ENCODE assay signal across 9 mouse cellular contexts in genomic region chr9:41766533-41766920, GRCm38 (mm10).
DNase-seq lines count a peak whose midpoint lies in the region; ATAC-seq and TF ChIP-seq lines count a peak whose summit lies in the region.
"Had no signal": no experiment of that assay in that cellular context is flagged by ENCODE, and none has a peak within 500 bp of the region (broad histone marks: within the 10 kb centered on the region; RNA-seq: fewer than 3 reads in every experiment).

No protein-coding gene starts in this region.

- no peak for TF ChIP-seq POLR2A in limb, embryonic 14.5 days (IDR thresholded peaks at IDR 0.05; ENCODE audit: borderline replicate concordance, extremely low read depth, insufficient read depth, insufficient read length)

- peak; percentile 59 for DNase-seq in liver
- no peak for DNase-seq in liver, embryonic 11.5 days (ENCODE audit: low spot score)
- DNase-seq in embryonic facial prominence, embryonic 14.5 days (ENCODE audit: low spot score), result peak; percentile 96
- peak; percentile 74 to 80 for DNase-seq in heart, adult 18-20 months
- peak; percentile 96 for DNase-seq in limb, embryonic 14.5 days (ENCODE audit: low spot score)
- DNase-seq in ovary, postnatal 10 days (ENCODE audit: low spot score), result peak; percentile 3

- no peak overlapping the region for H3K4me3 ChIP-seq in liver, embryonic 11.5 days (ENCODE audit: low read depth, low read length)
- H3K4me3 ChIP-seq in embryonic facial prominence, embryonic 14.5 days (ENCODE audit: low read depth, low read length), result no peak overlapping the region
- no peak overlapping the region for H3K4me3 ChIP-seq in intestine, embryonic 16.5 days (ENCODE audit: low read length)
- H3K4me3 ChIP-seq in limb, embryonic 14.5 days (replicated peaks; ENCODE audit: low read length), result no peak overlapping the region

- no peak for ATAC-seq in liver, embryonic 11.5 days (replicated peaks; ENCODE audit: low FRiP score)
- peak; percentile 95 for ATAC-seq in embryonic facial prominence, embryonic 14.5 days (ENCODE audit: low read depth)
- ATAC-seq in intestine, embryonic 16.5 days, result peak; percentile 65
- ATAC-seq in limb, embryonic 14.5 days (ENCODE audit: low FRiP score, low read depth), result peak; percentile 94
- ATAC-seq in megakaryocyte, adult 5-6 weeks (ENCODE audit: poor library complexity, severe bottlenecking), result no peak

- H3K27me3 ChIP-seq in liver, embryonic 11.5 days (replicated peaks; ENCODE audit: control insufficient read depth, insufficient read depth, low read length), result no peaks in the 10 kb centered on the region
- H3K27me3 ChIP-seq in embryonic facial prominence, embryonic 14.5 days (replicated peaks; ENCODE audit: control insufficient read depth, insufficient read depth, low read length), result no peaks in the 10 kb centered on the region
- H3K27me3 ChIP-seq in intestine, embryonic 16.5 days (replicated peaks; ENCODE audit: control insufficient read depth, insufficient read depth, low read length), result no peaks in the 10 kb centered on the region
- H3K27me3 ChIP-seq in limb, embryonic 14.5 days (ENCODE audit: control insufficient read depth, insufficient read depth, low read length), result no peaks in the 10 kb centered on the region
- H3K27me3 ChIP-seq: CH12.LX had no signal

- H3K4me1 ChIP-seq in liver, embryonic 11.5 days (replicated peaks; ENCODE audit: control insufficient read depth, insufficient read depth, low read length), result no peaks in the 10 kb centered on the region
- peaks cover 21% of the 10 kb centered on the region for H3K4me1 ChIP-seq in embryonic facial prominence, embryonic 14.5 days (ENCODE audit: control insufficient read depth, insufficient read depth, low read length)
- H3K4me1 ChIP-seq in intestine, embryonic 16.5 days (ENCODE audit: control insufficient read depth, insufficient read depth, low read length), result peaks cover 6% of the 10 kb centered on the region; the same call in 1 of the 2 replicates
- H3K4me1 ChIP-seq in limb, embryonic 14.5 days (ENCODE audit: control insufficient read depth, insufficient read depth, low read length), result peaks cover 16% of the 10 kb centered on the region

- 20% methylated on average over 4 of the region's 4 CpGs for WGBS in liver, embryonic 11.5 days
- 6% methylated on average over 4 of the region's 4 CpGs for WGBS in embryonic facial prominence, embryonic 14.5 days
- WGBS in intestine, embryonic 16.5 days, result 23% methylated on average over 4 of the region's 4 CpGs
- WGBS in limb, embryonic 14.5 days, result 1% methylated on average over 4 of the region's 4 CpGs

- no peaks in the 10 kb centered on the region for H3K9me3 ChIP-seq in liver, embryonic 11.5 days (ENCODE audit: control insufficient read depth, low read length)
- no peaks in the 10 kb centered on the region for H3K9me3 ChIP-seq in embryonic facial prominence, embryonic 14.5 days (ENCODE audit: control insufficient read depth, low read length)
- H3K9me3 ChIP-seq in intestine, embryonic 16.5 days (ENCODE audit: control insufficient read depth, low read length), result no peaks in the 10 kb centered on the region
- no peaks in the 10 kb centered on the region for H3K9me3 ChIP-seq in limb, embryonic 14.5 days (ENCODE audit: control insufficient read depth, low read length)

- H3K9ac ChIP-seq in liver, embryonic 11.5 days (ENCODE audit: low read depth, low read length), result no peak overlapping the region
- H3K9ac ChIP-seq in embryonic facial prominence, embryonic 14.5 days (ENCODE audit: low read depth, low read length), result no peak overlapping the region
- H3K9ac ChIP-seq in intestine, embryonic 16.5 days (ENCODE audit: low read depth, low read length), result no peak overlapping the region
- no peak overlapping the region for H3K9ac ChIP-seq in limb, embryonic 14.5 days (ENCODE audit: low read depth, low read length, severe bottlenecking)

- no peaks in the 10 kb centered on the region for H3K36me3 ChIP-seq in liver, embryonic 11.5 days (ENCODE audit: control insufficient read depth, insufficient read depth, low read length)
- no peaks in the 10 kb centered on the region for H3K36me3 ChIP-seq in embryonic facial prominence, embryonic 14.5 days (ENCODE audit: control insufficient read depth, insufficient read depth, low read length)
- no peaks in the 10 kb centered on the region for H3K36me3 ChIP-seq in intestine, embryonic 16.5 days (ENCODE audit: control insufficient read depth, insufficient read depth, low read length)
- H3K36me3 ChIP-seq in limb, embryonic 14.5 days (ENCODE audit: control insufficient read depth, insufficient read depth, low read length), result no peaks in the 10 kb centered on the region

- no peak overlapping the region for H3K4me2 ChIP-seq in liver, embryonic 11.5 days
- no peak overlapping the region for H3K4me2 ChIP-seq in embryonic facial prominence, embryonic 14.5 days (ENCODE audit: low read depth, low read length)
- H3K4me2 ChIP-seq in intestine, embryonic 16.5 days (ENCODE audit: low read depth, low read length), result no peak overlapping the region
- no peak overlapping the region for H3K4me2 ChIP-seq in limb, embryonic 14.5 days (replicated peaks; ENCODE audit: low read depth, low read length, severe bottlenecking)

- no peak overlapping the region for H3K27ac ChIP-seq in liver, embryonic 11.5 days (ENCODE audit: low read depth, low read length)
- peak overlapping the region; percentile 86 for H3K27ac ChIP-seq in embryonic facial prominence, embryonic 14.5 days (replicated peaks; ENCODE audit: low read depth, low read length)
- H3K27ac ChIP-seq in intestine, embryonic 16.5 days (ENCODE audit: low read length), result peak overlapping the region; percentile 7; the same call in 1 of the 2 replicates
- H3K27ac ChIP-seq in limb, embryonic 14.5 days (replicated peaks; ENCODE audit: low read depth, low read length), result peak overlapping the region; percentile 64

Comparison
In these comparisons a context has a peak if more than half of its experiments do, and no peak if none do; other contexts are left out.
1. ATAC-seq: peak in embryonic facial prominence, embryonic 14.5 days (single experiment), intestine, embryonic 16.5 days (single experiment) and limb, embryonic 14.5 days (single experiment); none in liver, embryonic 11.5 days (single experiment) and megakaryocyte, adult 5-6 weeks (single experiment).